Mouse (Mus musculus): ENCODE data around the gene Itgam. TPM values are rescaled to one million over a fixed set of nuclear protein-coding genes. Genes with fewer than 3 reads are reported as not detected.
A peak's percentile ranks its signal among the peaks of the same experiment; 100 is the strongest.

The Itgam gene
- polyA plus RNA-seq, 1 experiment from 2014 or later: 0.70 TPM

- no peak for TF ChIP-seq CTCF (IDR thresholded peaks at IDR 0.05; ENCODE audit: low read depth)
Measured at GRCm38 (mm10) chr7:128080012-128080411, 17.6 kb downstream of the Itgam start.

DNA sequence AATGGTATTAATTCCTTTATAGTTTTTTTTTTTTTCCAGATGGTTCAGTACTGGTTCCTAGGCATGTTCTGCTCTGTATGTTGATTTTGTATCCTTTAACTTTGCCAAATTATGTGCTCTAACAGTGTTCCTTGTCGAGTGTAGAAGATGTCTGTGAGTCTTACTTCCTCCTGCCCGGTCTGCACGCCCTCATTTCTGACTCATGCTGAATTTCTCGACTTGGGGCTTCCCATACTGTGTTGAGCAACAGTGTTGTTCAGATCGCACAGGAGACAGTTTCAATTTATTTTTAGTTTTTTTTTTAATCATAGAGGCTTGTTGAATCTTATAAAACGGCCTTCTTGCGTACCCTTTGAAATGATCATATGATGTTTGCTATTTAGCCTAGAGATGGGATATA lies 26.7 kb downstream of the Itgam start:
- H3K27ac ChIP-seq (ENCODE audit: low read depth, low read length): no peak overlapping the region
- no peaks in the 10 kb centered on the region for H3K4me1 ChIP-seq (replicated peaks; ENCODE audit: control insufficient read depth, insufficient read depth, low read length)
- no peak overlapping the region for H3K9ac ChIP-seq (ENCODE audit: low read depth, low read length)
- H3K9me3 ChIP-seq (ENCODE audit: control insufficient read depth): no peaks in the 10 kb centered on the region
- no peaks in the 10 kb centered on the region for H3K27me3 ChIP-seq (replicated peaks; ENCODE audit: control insufficient read depth, insufficient read depth, low read length)
- WGBS: 65% methylated on average over 7 of the region's 7 CpGs
- TF ChIP-seq CTCF (IDR thresholded peaks at IDR 0.05; ENCODE audit: low read depth): no peak
- H3K4me2 ChIP-seq (replicated peaks; ENCODE audit: low read depth): no peak overlapping the region
- ATAC-seq: no peak
- H3K36me3 ChIP-seq (ENCODE audit: control insufficient read depth, insufficient read depth): no peaks in the 10 kb centered on the region
- H3K4me3 ChIP-seq (ENCODE audit: low read depth, low read length): no peak overlapping the region

More at GRCm38 (mm10) chr7:128080012-128080411, 17.6 kb downstream of the Itgam start:
- no peak for ATAC-seq
- no peaks in the 10 kb centered on the region for H3K4me1 ChIP-seq (replicated peaks; ENCODE audit: control insufficient read depth, insufficient read depth, low read length)
- 87% methylated on average over 8 of the region's 8 CpGs for WGBS
- no peaks in the 10 kb centered on the region for H3K36me3 ChIP-seq (ENCODE audit: control insufficient read depth, insufficient read depth)
- no peaks in the 10 kb centered on the region for H3K27me3 ChIP-seq (replicated peaks; ENCODE audit: control insufficient read depth, insufficient read depth, low read length)
- H3K4me2 ChIP-seq (replicated peaks; ENCODE audit: low read depth): no peak overlapping the region
- H3K9me3 ChIP-seq (ENCODE audit: control insufficient read depth): no peaks in the 10 kb centered on the region
- H3K4me3 ChIP-seq (ENCODE audit: low read depth, low read length): no peak overlapping the region
- no peak overlapping the region for H3K27ac ChIP-seq (ENCODE audit: low read depth, low read length)
- H3K9ac ChIP-seq (ENCODE audit: low read depth, low read length): no peak overlapping the region

DNA sequence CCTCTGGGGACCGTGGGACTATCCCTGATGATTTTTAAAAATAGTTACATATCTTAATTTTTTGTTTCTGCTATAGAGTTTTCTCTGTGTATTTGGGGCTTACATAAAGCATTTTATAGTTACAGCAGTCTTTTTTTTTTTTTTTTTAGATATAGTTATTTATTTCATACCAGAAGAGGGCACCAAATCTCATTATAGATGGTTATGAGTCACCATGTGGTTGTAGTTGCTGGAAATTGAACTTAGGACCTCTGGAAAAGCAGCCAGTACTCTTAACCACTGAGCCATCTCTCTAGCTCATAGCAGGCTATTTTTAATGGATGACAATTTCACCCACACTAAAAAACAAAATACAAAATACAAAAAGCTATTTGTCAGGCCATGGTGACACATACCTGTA lies 35.7 kb downstream of the Itgam start:
- no peak overlapping the region for H3K4me2 ChIP-seq (replicated peaks; ENCODE audit: low read depth)
- TF ChIP-seq CTCF (IDR thresholded peaks at IDR 0.05; ENCODE audit: low read depth): peak; percentile 47; the same call in 1 of the 2 replicates
- no peak overlapping the region for H3K27ac ChIP-seq (ENCODE audit: low read depth, low read length)

DNA sequence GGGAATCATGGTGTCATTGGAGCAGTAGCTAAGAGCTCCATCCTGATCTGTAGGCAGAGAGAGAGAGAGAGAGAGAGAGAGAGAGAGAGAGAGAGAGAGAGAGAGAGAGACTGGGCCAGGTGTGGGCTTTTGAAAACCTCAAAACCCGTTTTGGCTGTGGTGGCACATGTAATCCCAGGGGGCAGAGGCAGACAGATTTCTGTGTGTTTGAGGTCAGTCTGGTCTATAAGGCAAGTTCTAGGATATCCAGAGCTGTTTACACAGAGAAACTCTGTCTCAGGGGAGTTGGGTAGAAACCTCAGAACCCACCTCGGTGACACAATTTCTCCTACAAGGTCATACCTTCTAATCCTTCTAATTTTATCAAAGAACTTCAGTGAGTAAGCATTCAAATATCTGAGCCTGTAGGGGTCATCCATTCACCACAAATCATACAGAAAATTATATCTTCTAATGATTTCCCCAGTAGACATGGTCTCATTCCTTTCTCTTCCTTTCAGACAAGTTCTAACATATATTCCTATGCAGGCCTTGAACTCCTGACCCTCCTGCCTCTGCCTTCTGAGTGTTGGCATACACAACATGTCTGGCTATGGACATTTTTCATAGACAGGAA lies 38.4 kb downstream of the Itgam start:
- no peaks in the 10 kb centered on the region for H3K9me3 ChIP-seq (ENCODE audit: control insufficient read depth)
- no peak overlapping the region for H3K27ac ChIP-seq (ENCODE audit: low read depth, low read length)
- no peak for TF ChIP-seq CTCF (IDR thresholded peaks at IDR 0.05; ENCODE audit: low read depth)
- no peaks in the 10 kb centered on the region for H3K27me3 ChIP-seq (replicated peaks; ENCODE audit: control insufficient read depth, insufficient read depth, low read length)
- 65% methylated on average over 2 of the region's 2 CpGs for WGBS
- no peaks in the 10 kb centered on the region; the same call in 1 of the 2 replicates for H3K4me1 ChIP-seq (replicated peaks; ENCODE audit: control insufficient read depth, insufficient read depth, low read length)
- no peaks in the 10 kb centered on the region for H3K36me3 ChIP-seq (ENCODE audit: control insufficient read depth, insufficient read depth)
- H3K4me3 ChIP-seq (ENCODE audit: low read depth, low read length): no peak overlapping the region
- no peak overlapping the region for H3K9ac ChIP-seq (ENCODE audit: low read depth, low read length)
- ATAC-seq: no peak
- no peak overlapping the region for H3K4me2 ChIP-seq (replicated peaks; ENCODE audit: low read depth)

More for the DNA sequence above, 35.7 kb downstream of the Itgam start:
- 77% methylated on average over 1 of the region's 1 CpGs for WGBS
- H3K9me3 ChIP-seq (ENCODE audit: control insufficient read depth): no peaks in the 10 kb centered on the region
- H3K9ac ChIP-seq (ENCODE audit: low read depth, low read length): no peak overlapping the region
- ATAC-seq: 0 out of 2 replicates have a peak, but pooled peaks have one; percentile 49
- H3K27me3 ChIP-seq (replicated peaks; ENCODE audit: control insufficient read depth, insufficient read depth, low read length): no peaks in the 10 kb centered on the region
- H3K36me3 ChIP-seq (ENCODE audit: control insufficient read depth, insufficient read depth): no peaks in the 10 kb centered on the region
- H3K4me3 ChIP-seq (ENCODE audit: low read depth, low read length): no peak overlapping the region
- H3K4me1 ChIP-seq (replicated peaks; ENCODE audit: control insufficient read depth, insufficient read depth, low read length): no peaks in the 10 kb centered on the region; the same call in 1 of the 2 replicates

- no peak for ATAC-seq
- Histone ChIP-seq H3K4me1 (replicated peaks; ENCODE audit: control insufficient read depth, insufficient read depth, low read length) (no peaks in the 10 kb centered on the region), H3K4me2 (replicated peaks; ENCODE audit: low read depth) (no peak overlapping the region), H3K27ac (ENCODE audit: low read depth, low read length) (no peak overlapping the region), H3K27me3 (replicated peaks; ENCODE audit: control insufficient read depth, insufficient read depth, low read length) (no peaks in the 10 kb centered on the region), H3K9me3 (ENCODE audit: control insufficient read depth) (no peaks in the 10 kb centered on the region), H3K9ac (ENCODE audit: low read depth, low read length) (no peak overlapping the region), H3K4me3 (ENCODE audit: low read depth, low read length) (no peak overlapping the region), H3K36me3 (ENCODE audit: control insufficient read depth, insufficient read depth) (no peaks in the 10 kb centered on the region)
- TF ChIP-seq CTCF (IDR thresholded peaks at IDR 0.05; ENCODE audit: low read depth): 0 out of 2 replicates have a peak, but pooled peaks have one; percentile 12
- 53% methylated on average over 4 of the region's 4 CpGs for WGBS
Measured at GRCm38 (mm10) chr7:128105246-128105645, 42.8 kb downstream of the Itgam start.

GRCm38 (mm10) chr7:128107462-128107861 lies 45.0 kb downstream of the Itgam start:
- no peak overlapping the region for H3K4me3 ChIP-seq (ENCODE audit: low read depth, low read length)
- ATAC-seq: no peak
- H3K9me3 ChIP-seq (ENCODE audit: control insufficient read depth): no peaks in the 10 kb centered on the region
- no peaks in the 10 kb centered on the region for H3K27me3 ChIP-seq (replicated peaks; ENCODE audit: control insufficient read depth, insufficient read depth, low read length)
- no peaks in the 10 kb centered on the region for H3K4me1 ChIP-seq (replicated peaks; ENCODE audit: control insufficient read depth, insufficient read depth, low read length)
- TF ChIP-seq CTCF (IDR thresholded peaks at IDR 0.05; ENCODE audit: low read depth): no peak
- no peak overlapping the region for H3K4me2 ChIP-seq (replicated peaks; ENCODE audit: low read depth)
- no peaks in the 10 kb centered on the region for H3K36me3 ChIP-seq (ENCODE audit: control insufficient read depth, insufficient read depth)
- H3K27ac ChIP-seq (ENCODE audit: low read depth, low read length): no peak overlapping the region
- WGBS: 90% methylated on average over 7 of the region's 7 CpGs
- H3K9ac ChIP-seq (ENCODE audit: low read depth, low read length): no peak overlapping the region

Data from intestine, postnatal 0 days (tissue).